Mouse (Mus musculus) MEL (cell line): ENCODE results near the gene Dse. TPM values are rescaled to one million over a fixed set of nuclear protein-coding genes. Genes with fewer than 3 reads are reported as not detected.

Experiments used
- DNase-seq: peaks from one replicate; pipeline ENCODE4 v3.0.0; 2011; ENCODE audit warnings: low read depth, low spot score
- H3K27ac ChIP-seq: 2 replicates; pipeline ENCODE4 v1.5.1; 2012; ENCODE audit warnings: low read depth, mild to moderate bottlenecking, control low read depth, low read length, moderate library complexity; ENCODE audit not compliant: control insufficient read depth
- H3K27me3 ChIP-seq, 2 experiments: fragments of 150-350 bp in 1 of 2; sonication (generic) in 1 of 2; 2 replicates each; pipeline ENCODE4 v1.6.1; 2012; ENCODE audit warnings: low read length in 2 of 2, mild to moderate bottlenecking in 2 of 2, improper control_type of control experiment in 1 of 2, moderate library complexity in 1 of 2; ENCODE audit not compliant: insufficient read depth in 2 of 2, control insufficient read depth in 1 of 2
- H3K36me3 ChIP-seq, 2 experiments: 2 replicates each; pipeline ENCODE4 v1.6.1; 2012 to 2014; ENCODE audit warnings: low read length in 2 of 2, improper control_type of control experiment in 1 of 2, inconsistent platforms in 1 of 2, mild to moderate bottlenecking in 1 of 2; ENCODE audit not compliant: insufficient read depth in 2 of 2, control insufficient read depth in 1 of 2
- H3K4me1 ChIP-seq, 2 experiments: fragments of 150-350 bp in 1 of 2; sonication (generic) in 1 of 2; 2 replicates each; pipeline ENCODE4 v1.6.1; 2012; ENCODE audit warnings: low read length in 2 of 2, improper control_type of control experiment in 1 of 2, mild to moderate bottlenecking in 1 of 2; ENCODE audit not compliant: insufficient read depth in 2 of 2, control insufficient read depth in 1 of 2
- H3K4me3 ChIP-seq, 2 experiments: fragments of 150-350 bp in 1 of 2; sonication (generic) in 1 of 2; 2 replicates each; pipeline ENCODE4 v1.5.1; 2012; ENCODE audit warnings: low read depth in 2 of 2, low read length in 2 of 2, mild to moderate bottlenecking in 2 of 2, moderate library complexity in 2 of 2, control low read depth in 1 of 2, improper control_type of control experiment in 1 of 2; ENCODE audit not compliant: control insufficient read depth in 1 of 2, insufficient read depth in 1 of 2
- H3K79me2 ChIP-seq: 2 replicates; pipeline ENCODE4 v1.6.1; 2012; ENCODE audit warnings: mild to moderate bottlenecking, low read length, moderate library complexity; ENCODE audit not compliant: control insufficient read depth, poor library complexity, insufficient read depth
- H3K9ac ChIP-seq: 2 replicates; pipeline ENCODE4 v1.6.1; 2012; ENCODE audit warnings: low read depth, mild to moderate bottlenecking, control low read depth, low read length, moderate library complexity; ENCODE audit not compliant: control insufficient read depth, poor library complexity, severe bottlenecking
- H3K9me3 ChIP-seq: fragments of 150-350 bp; sonication (generic); replicated peaks from 2 replicates; pipeline ENCODE4 v1.6.1; 2012; ENCODE audit warnings: mild to moderate bottlenecking, low read length, improper control_type of control experiment, moderate library complexity; ENCODE audit not compliant: insufficient read depth
- CHD1 ChIP-seq: IDR thresholded peaks from 2 replicates; pipeline ENCODE4 v1.6.1; 2012; ENCODE audit warnings: low read depth, mild to moderate bottlenecking, inconsistent platforms, low read length, improper control_type of control experiment
- CTCF ChIP-seq, 3 experiments: IDR thresholded peaks in 2 of 3; conservative IDR thresholded peaks in 1 of 3; 2 replicates each; pipeline ENCODE4 v1.5.1; 2011 to 2012; ENCODE audit warnings: low read length in 3 of 3, low read depth in 2 of 3, mild to moderate bottlenecking in 2 of 3, improper control_type of control experiment in 1 of 3, inconsistent platforms in 1 of 3, mixed read lengths in 1 of 3, moderate library complexity in 1 of 3; ENCODE audit not compliant: control insufficient read depth in 1 of 3, insufficient read depth in 1 of 3, poor library complexity in 1 of 3, severe bottlenecking in 1 of 3
- ELF1 ChIP-seq: IDR thresholded peaks from 2 replicates; pipeline ENCODE4 v1.6.1; 2014; ENCODE audit warnings: low read depth, mild to moderate bottlenecking, inconsistent platforms, low read length, improper control_type of control experiment, moderate library complexity
- ETS1 ChIP-seq: IDR thresholded peaks from 2 replicates; pipeline ENCODE4 v1.6.1; 2012; ENCODE audit warnings: low read depth, mild to moderate bottlenecking, inconsistent platforms, low read length, improper control_type of control experiment, moderate library complexity
- HCFC1 ChIP-seq: IDR thresholded peaks from 2 replicates; pipeline ENCODE4 v1.6.1; 2012; ENCODE audit warnings: low read depth, mild to moderate bottlenecking, inconsistent platforms, low read length, improper control_type of control experiment, moderate library complexity
- JUND ChIP-seq: IDR thresholded peaks from 2 replicates; pipeline ENCODE4 v1.6.1; 2011; ENCODE audit warnings: low read depth, mild to moderate bottlenecking, improper control_type of control experiment, low read length
- MAX ChIP-seq: IDR thresholded peaks from 2 replicates; pipeline ENCODE4 v1.6.1; 2011; ENCODE audit warnings: low read length, improper control_type of control experiment
- MAZ ChIP-seq: IDR thresholded peaks from 2 replicates; pipeline ENCODE4 v1.6.1; 2012; ENCODE audit warnings: low read depth, mild to moderate bottlenecking, inconsistent platforms, low read length, improper control_type of control experiment
- MXI1 ChIP-seq: IDR thresholded peaks from 2 replicates; pipeline ENCODE4 v1.6.1; 2011; ENCODE audit warnings: mild to moderate bottlenecking, low read depth, low read length, improper control_type of control experiment
- NELFE ChIP-seq: IDR thresholded peaks from 2 replicates; pipeline ENCODE4 v1.6.1; 2011; ENCODE audit warnings: low read depth, low read length, improper control_type of control experiment
- NRF1 ChIP-seq: IDR thresholded peaks from 2 replicates; pipeline ENCODE4 v1.6.1; 2014; ENCODE audit warnings: low read depth, mild to moderate bottlenecking, inconsistent platforms, low read length, improper control_type of control experiment, moderate library complexity; ENCODE audit not compliant: poor library complexity, insufficient read depth, severe bottlenecking
- POLR2A ChIP-seq, 2 experiments: IDR thresholded peaks; 2 replicates each; pipeline ENCODE4 v1.6.1; 2011 to 2012; ENCODE audit warnings: low read length in 2 of 2, mild to moderate bottlenecking in 2 of 2, control low read depth in 1 of 2, improper control_type of control experiment in 1 of 2, low read depth in 1 of 2, moderate library complexity in 1 of 2; ENCODE audit not compliant: control insufficient read depth in 1 of 2, insufficient read depth in 1 of 2, poor library complexity in 1 of 2
- RCOR1 ChIP-seq: IDR thresholded peaks from 2 replicates; pipeline ENCODE4 v1.6.1; 2012; ENCODE audit warnings: low read depth, mild to moderate bottlenecking, inconsistent platforms, low read length, improper control_type of control experiment
- TCF12 ChIP-seq: IDR thresholded peaks from 2 replicates; pipeline ENCODE4 v1.6.1; 2014; ENCODE audit warnings: low read depth, mild to moderate bottlenecking, inconsistent platforms, low read length, improper control_type of control experiment, moderate library complexity
- USF1 ChIP-seq: IDR thresholded peaks from 2 replicates; pipeline ENCODE4 v1.6.1; 2014; ENCODE audit warnings: low read depth, mild to moderate bottlenecking, inconsistent platforms, low read length, improper control_type of control experiment, moderate library complexity
- ZKSCAN1 ChIP-seq: IDR thresholded peaks from 2 replicates; pipeline ENCODE4 v1.6.1; 2012; ENCODE audit warnings: low read depth, mild to moderate bottlenecking, inconsistent platforms, low read length, improper control_type of control experiment, moderate library complexity
- ZMIZ1 ChIP-seq: IDR thresholded peaks from 2 replicates; pipeline ENCODE4 v1.6.1; 2012; ENCODE audit warnings: low read depth, mild to moderate bottlenecking, inconsistent platforms, low read length, improper control_type of control experiment, moderate library complexity
- ZNF384 ChIP-seq: IDR thresholded peaks from 2 replicates; pipeline ENCODE4 v1.6.1; 2012; ENCODE audit warnings: low read depth, mild to moderate bottlenecking, inconsistent platforms, low read length, improper control_type of control experiment
- polyA plus RNA-seq, 2 experiments: library from polyadenylated mRNA; stranded (reverse) in 1 of 2; unstranded in 1 of 2; fragments of >175 nt in 1 of 2; fragments of >200 nt in 1 of 2; gene quantifications; 2 replicates each; pipeline versions ENCODE4 v1.2.1 to v1.2.4; 2012; ENCODE audit warnings: low replicate concordance in 2 of 2, low read depth in 1 of 2; ENCODE audit not compliant: insufficient read length in 2 of 2, insufficient read depth in 1 of 2, missing spikeins in 1 of 2
- total RNA-seq: library from RNA; depleted of rRNA; stranded (reverse); fragments of 300-350 nt; gene quantifications from 2 replicates; pipeline ENCODE4 v1.2.3, GENCODE M21; 2012

The Dse gene
- total and polyA plus RNA-seq, 3 experiments: not detected

- no peaks in the 10 kb centered on the region for H3K9me3 ChIP-seq
- TF ChIP-seq ZNF384 (no peak), JUND (no peak), ZMIZ1 (no peak), RCOR1 (no peak), NRF1 (no peak)
Observed at GRCm38 (mm10) chr10:34246106-34246505, 38.6 kb upstream of the Dse start.

GRCm38 (mm10) chr10:34244745-34245144, 37.2 kb upstream of the Dse start:
- no peak overlapping the region for H3K9ac ChIP-seq
- H3K4me3 ChIP-seq: no peak overlapping the region
- no peaks in the 10 kb centered on the region for H3K4me1 ChIP-seq
- no peaks in the 10 kb centered on the region; a peak in 1 of 4 replicates for H3K27me3 ChIP-seq
- no peaks in the 10 kb centered on the region for H3K36me3 ChIP-seq
- H3K9me3 ChIP-seq: no peaks in the 10 kb centered on the region
- no peaks in the 10 kb centered on the region for H3K79me2 ChIP-seq
- no peak for DNase-seq
- TF ChIP-seq TCF12: no peak
- no peak for TF ChIP-seq NELFE
- TF ChIP-seq MAZ: no peak
- TF ChIP-seq ZKSCAN1: no peak
- no peak for TF ChIP-seq POLR2A (IDR thresholded peaks at IDR 0.05; ENCODE audit: control insufficient read depth in 1 of 2, insufficient read depth in 1 of 2, low read depth in 1 of 2, low read length in 2 of 2, poor library complexity in 1 of 2)
- no peak for TF ChIP-seq CHD1
- no peak for TF ChIP-seq MAX
- no peak for TF ChIP-seq CTCF (IDR thresholded peaks at IDR 0.05 in 2 of 3, conservative IDR thresholded peaks at IDR 0.05 in 1 of 3; ENCODE audit: control insufficient read depth in 1 of 3, insufficient read depth in 1 of 3, low read depth in 2 of 3, low read length in 3 of 3, poor library complexity in 1 of 3, severe bottlenecking in 1 of 3)
- no peak for TF ChIP-seq ELF1
- TF ChIP-seq ETS1: no peak
- no peak for TF ChIP-seq ZMIZ1
- TF ChIP-seq NRF1: no peak
- no peak for TF ChIP-seq MXI1
- no peak for TF ChIP-seq JUND
- no peak for TF ChIP-seq HCFC1
- TF ChIP-seq USF1: no peak
- H3K27ac ChIP-seq: no peak overlapping the region

More at GRCm38 (mm10) chr10:34246106-34246505, 38.6 kb upstream of the Dse start:
- Histone ChIP-seq H3K79me2 (no peaks in the 10 kb centered on the region), H3K4me1 (no peaks in the 10 kb centered on the region), H3K4me3 (no peak overlapping the region), H3K9ac (no peak overlapping the region), H3K27ac (no peak overlapping the region), H3K36me3 (no peaks in the 10 kb centered on the region), H3K27me3 (no peaks in the 10 kb centered on the region; a peak in 1 of 4 replicates)
- no peak for DNase-seq
